23 mouse cellular contexts compared by ENCODE assay signal in the genomic region with DNA sequence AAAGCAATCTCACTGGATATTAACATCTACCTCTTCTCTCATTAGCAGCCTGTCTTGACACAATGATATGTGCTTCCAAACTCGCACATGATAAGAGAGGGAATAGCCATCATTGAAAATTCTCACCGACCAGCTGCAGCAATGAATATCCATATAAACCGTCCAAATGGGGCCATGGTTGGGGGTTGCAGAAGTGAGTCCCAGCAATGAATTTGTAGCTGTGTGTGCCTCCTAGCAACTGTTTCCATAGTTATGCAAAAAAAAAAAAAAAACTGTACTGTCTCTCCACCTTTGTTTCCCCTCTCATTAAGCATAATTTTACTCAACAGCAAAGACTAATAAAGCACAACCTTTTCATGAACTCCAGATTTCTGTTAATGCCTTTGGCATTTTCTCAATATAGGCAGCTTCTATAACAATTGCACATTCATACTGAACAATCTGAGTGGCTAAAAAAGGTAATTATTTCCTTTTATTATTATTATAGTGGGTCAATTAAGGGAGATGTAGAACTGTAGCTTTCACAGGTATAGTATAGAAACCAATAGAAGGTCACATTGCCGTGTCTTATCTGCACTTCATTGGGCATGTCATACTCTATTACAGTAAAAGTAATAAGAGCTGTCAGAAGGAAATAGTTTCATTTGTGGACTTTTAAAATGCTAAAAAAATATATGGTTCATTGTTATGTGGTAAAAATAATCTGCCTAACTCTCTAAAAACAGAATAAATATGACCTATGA.
DNase-seq lines count a peak whose midpoint lies in the region; ATAC-seq and TF ChIP-seq lines count a peak whose summit lies in the region.
"Had no signal": no experiment of that assay in that cellular context is flagged by ENCODE, and none has a peak within 500 bp of the region (broad histone marks: within the 10 kb centered on the region; RNA-seq: fewer than 3 reads in every experiment).

No protein-coding gene starts in this region.

- H3K27ac ChIP-seq in hindbrain, embryonic 12.5 days, result no peak overlapping the region
- H3K27ac ChIP-seq in hindbrain, embryonic 10.5 days, result no peak overlapping the region
- no peak overlapping the region for H3K27ac ChIP-seq in neural tube, embryonic 12.5 days
- no peak overlapping the region for H3K27ac ChIP-seq in neural tube, embryonic 15.5 days (replicated peaks)
- no peak overlapping the region for H3K27ac ChIP-seq in hindbrain, postnatal 0 days
- H3K27ac ChIP-seq: embryonic facial prominence, embryonic 12.5 days; heart, embryonic 15.5 days; intestine, embryonic 15.5 days; kidney, embryonic 15.5 days; limb, embryonic 15.5 days had no signal

- TF ChIP-seq CTCF in hindbrain, postnatal 0 days (IDR thresholded peaks at IDR 0.05; ENCODE audit: low read depth), result no peak

- H3K9ac ChIP-seq in hindbrain, embryonic 12.5 days, result no peak overlapping the region
- H3K9ac ChIP-seq in neural tube, embryonic 12.5 days, result no peak overlapping the region
- no peak overlapping the region for H3K9ac ChIP-seq in neural tube, embryonic 15.5 days (replicated peaks)
- no peak overlapping the region for H3K9ac ChIP-seq in hindbrain, postnatal 0 days (replicated peaks; ENCODE audit: low read length)
- H3K9ac ChIP-seq: embryonic facial prominence, embryonic 12.5 days; heart, embryonic 15.5 days; intestine, embryonic 15.5 days; kidney, embryonic 15.5 days; limb, embryonic 15.5 days had no signal

- ATAC-seq in hindbrain, embryonic 12.5 days (ENCODE audit: low FRiP score), result peak; percentile 61
- ATAC-seq in neural tube, embryonic 12.5 days (ENCODE audit: low FRiP score, low read depth), result peak; percentile 41; the same call in 1 of the 2 replicates
- ATAC-seq in neural tube, embryonic 15.5 days (ENCODE audit: low FRiP score), result no peak
- no peak for ATAC-seq in hindbrain, postnatal 0 days
- ATAC-seq: activated CD4-positive, CD25-positive, alpha-beta regulatory T cell, adult 4 months; intestine, embryonic 15.5 days had no signal

- H3K9me3 ChIP-seq in hindbrain, embryonic 12.5 days (replicated peaks), result no peaks in the 10 kb centered on the region
- H3K9me3 ChIP-seq in hindbrain, embryonic 10.5 days, result no peaks in the 10 kb centered on the region
- no peaks in the 10 kb centered on the region for H3K9me3 ChIP-seq in neural tube, embryonic 12.5 days
- H3K9me3 ChIP-seq in neural tube, embryonic 15.5 days (replicated peaks), result no peaks in the 10 kb centered on the region
- no peaks in the 10 kb centered on the region for H3K9me3 ChIP-seq in hindbrain, postnatal 0 days (ENCODE audit: low read length)
- H3K9me3 ChIP-seq: embryonic facial prominence, embryonic 12.5 days; G1E; heart, embryonic 15.5 days; intestine, embryonic 15.5 days; kidney, embryonic 15.5 days; limb, embryonic 15.5 days had no signal

- no peak for DNase-seq in hindbrain, embryonic 10.5 days (ENCODE audit: low spot score)
- peak; percentile 14 for DNase-seq in hindbrain, postnatal 0 days (ENCODE audit: low spot score)
- DNase-seq in kidney, postnatal 10 days, result no peak
- no peak for DNase-seq in urinary bladder, postnatal 4 days (ENCODE audit: low spot score in 2 of 2)
- DNase-seq in spleen, postnatal 36 days (ENCODE audit: low spot score in 2 of 2), result no peak
- DNase-seq: adrenal gland, postnatal 10 days; cerebellum, adult 11 months; cerebellum, postnatal 10 days; gastrocnemius, postnatal 10 days; heart, postnatal 4 days; lung, postnatal 10 days; thymus, postnatal 36 days had no signal

- no peaks in the 10 kb centered on the region for H3K27me3 ChIP-seq in hindbrain, embryonic 12.5 days
- H3K27me3 ChIP-seq in hindbrain, embryonic 10.5 days (ENCODE audit: insufficient read depth, poor library complexity, severe bottlenecking), result no peaks in the 10 kb centered on the region
- H3K27me3 ChIP-seq in neural tube, embryonic 12.5 days (replicated peaks), result no peaks in the 10 kb centered on the region
- no peaks in the 10 kb centered on the region for H3K27me3 ChIP-seq in neural tube, embryonic 15.5 days (replicated peaks)
- no peaks in the 10 kb centered on the region for H3K27me3 ChIP-seq in hindbrain, postnatal 0 days (ENCODE audit: insufficient read depth, low read length)
- H3K27me3 ChIP-seq: embryonic facial prominence, embryonic 12.5 days; heart, embryonic 15.5 days; intestine, embryonic 15.5 days; kidney, embryonic 15.5 days; limb, embryonic 15.5 days had no signal

- no peak overlapping the region for H3K4me3 ChIP-seq in hindbrain, embryonic 12.5 days
- no peak overlapping the region for H3K4me3 ChIP-seq in hindbrain, embryonic 10.5 days
- H3K4me3 ChIP-seq in neural tube, embryonic 12.5 days, result no peak overlapping the region
- no peak overlapping the region for H3K4me3 ChIP-seq in neural tube, embryonic 15.5 days (replicated peaks)
- H3K4me3 ChIP-seq in hindbrain, postnatal 0 days (ENCODE audit: low read length), result no peak overlapping the region
- H3K4me3 ChIP-seq: embryonic facial prominence, embryonic 12.5 days; erythroblast, embryonic 14.5 days; heart, embryonic 15.5 days; intestine, embryonic 15.5 days; kidney, embryonic 15.5 days; limb, embryonic 15.5 days had no signal

- no peaks in the 10 kb centered on the region for H3K36me3 ChIP-seq in hindbrain, embryonic 12.5 days
- H3K36me3 ChIP-seq in hindbrain, embryonic 10.5 days, result no peaks in the 10 kb centered on the region
- H3K36me3 ChIP-seq in neural tube, embryonic 12.5 days, result no peaks in the 10 kb centered on the region
- no peaks in the 10 kb centered on the region for H3K36me3 ChIP-seq in neural tube, embryonic 15.5 days
- no peaks in the 10 kb centered on the region for H3K36me3 ChIP-seq in hindbrain, postnatal 0 days (ENCODE audit: insufficient read depth, low read length)
- H3K36me3 ChIP-seq: embryonic facial prominence, embryonic 12.5 days; G1E; heart, embryonic 15.5 days; intestine, embryonic 15.5 days; kidney, embryonic 15.5 days; limb, embryonic 15.5 days had no signal

- H3K4me2 ChIP-seq in hindbrain, embryonic 12.5 days (replicated peaks), result no peak overlapping the region
- no peak overlapping the region for H3K4me2 ChIP-seq in neural tube, embryonic 12.5 days (replicated peaks)
- H3K4me2 ChIP-seq in neural tube, embryonic 15.5 days, result no peak overlapping the region
- H3K4me2 ChIP-seq in hindbrain, postnatal 0 days (ENCODE audit: low read depth, low read length), result no peak overlapping the region
- H3K4me2 ChIP-seq: embryonic facial prominence, embryonic 12.5 days; heart, embryonic 15.5 days; intestine, embryonic 15.5 days; kidney, embryonic 15.5 days; limb, embryonic 15.5 days had no signal

- WGBS in hindbrain, embryonic 12.5 days, result 66% methylated on average over 4 of the region's 4 CpGs
- WGBS in hindbrain, embryonic 10.5 days, result 82% methylated on average over 4 of the region's 4 CpGs
- 60% methylated on average over 4 of the region's 4 CpGs for WGBS in neural tube, embryonic 12.5 days
- 51% methylated on average over 4 of the region's 4 CpGs for WGBS in neural tube, embryonic 15.5 days
- 32% methylated on average over 4 of the region's 4 CpGs for WGBS in hindbrain, postnatal 0 days

- H3K4me1 ChIP-seq in hindbrain, embryonic 12.5 days, result no peaks in the 10 kb centered on the region
- H3K4me1 ChIP-seq in hindbrain, embryonic 10.5 days (replicated peaks), result no peaks in the 10 kb centered on the region
- H3K4me1 ChIP-seq in neural tube, embryonic 12.5 days, result no peaks in the 10 kb centered on the region
- H3K4me1 ChIP-seq in neural tube, embryonic 15.5 days, result no peaks in the 10 kb centered on the region
- H3K4me1 ChIP-seq in hindbrain, postnatal 0 days (ENCODE audit: insufficient read depth, low read length), result no peaks in the 10 kb centered on the region
- H3K4me1 ChIP-seq: embryonic facial prominence, embryonic 12.5 days; heart, embryonic 15.5 days; intestine, embryonic 15.5 days; kidney, embryonic 15.5 days; limb, embryonic 15.5 days had no signal

Comparison
In these comparisons a context has a peak if more than half of its experiments do, and no peak if none do; other contexts are left out.
1. ATAC-seq: peak in hindbrain, embryonic 12.5 days (single experiment) and neural tube, embryonic 12.5 days (single experiment); none in neural tube, embryonic 15.5 days (single experiment) and hindbrain, postnatal 0 days (single experiment).